Mouse (Mus musculus) MEL (cell line): ENCODE data around the gene Ffar2. TPM values are rescaled to one million over a fixed set of nuclear protein-coding genes. Genes with fewer than 3 reads are reported as not detected.

Source experiments
- DNase-seq: peaks from one replicate; pipeline ENCODE4 v3.0.0; 2011; ENCODE audit warnings: low read depth, low spot score
- H3K27ac ChIP-seq: 2 replicates; pipeline ENCODE4 v1.5.1; 2012; ENCODE audit warnings: low read depth, mild to moderate bottlenecking, control low read depth, low read length, moderate library complexity; ENCODE audit not compliant: control insufficient read depth
- H3K27me3 ChIP-seq, 2 experiments: fragments of 150-350 bp in 1 of 2; sonication (generic) in 1 of 2; 2 replicates each; pipeline ENCODE4 v1.6.1; 2012; ENCODE audit warnings: low read length in 2 of 2, mild to moderate bottlenecking in 2 of 2, improper control_type of control experiment in 1 of 2, moderate library complexity in 1 of 2; ENCODE audit not compliant: insufficient read depth in 2 of 2, control insufficient read depth in 1 of 2
- H3K36me3 ChIP-seq, 2 experiments: 2 replicates each; pipeline ENCODE4 v1.6.1; 2012 to 2014; ENCODE audit warnings: low read length in 2 of 2, improper control_type of control experiment in 1 of 2, inconsistent platforms in 1 of 2, mild to moderate bottlenecking in 1 of 2; ENCODE audit not compliant: insufficient read depth in 2 of 2, control insufficient read depth in 1 of 2
- H3K4me1 ChIP-seq, 2 experiments: fragments of 150-350 bp in 1 of 2; sonication (generic) in 1 of 2; 2 replicates each; pipeline ENCODE4 v1.6.1; 2012; ENCODE audit warnings: low read length in 2 of 2, improper control_type of control experiment in 1 of 2, mild to moderate bottlenecking in 1 of 2; ENCODE audit not compliant: insufficient read depth in 2 of 2, control insufficient read depth in 1 of 2
- H3K4me3 ChIP-seq, 2 experiments: fragments of 150-350 bp in 1 of 2; sonication (generic) in 1 of 2; 2 replicates each; pipeline ENCODE4 v1.5.1; 2012; ENCODE audit warnings: low read depth in 2 of 2, low read length in 2 of 2, mild to moderate bottlenecking in 2 of 2, moderate library complexity in 2 of 2, control low read depth in 1 of 2, improper control_type of control experiment in 1 of 2; ENCODE audit not compliant: control insufficient read depth in 1 of 2, insufficient read depth in 1 of 2
- H3K79me2 ChIP-seq: 2 replicates; pipeline ENCODE4 v1.6.1; 2012; ENCODE audit warnings: mild to moderate bottlenecking, low read length, moderate library complexity; ENCODE audit not compliant: control insufficient read depth, poor library complexity, insufficient read depth
- H3K9ac ChIP-seq: 2 replicates; pipeline ENCODE4 v1.6.1; 2012; ENCODE audit warnings: low read depth, mild to moderate bottlenecking, control low read depth, low read length, moderate library complexity; ENCODE audit not compliant: control insufficient read depth, poor library complexity, severe bottlenecking
- H3K9me3 ChIP-seq: fragments of 150-350 bp; sonication (generic); replicated peaks from 2 replicates; pipeline ENCODE4 v1.6.1; 2012; ENCODE audit warnings: mild to moderate bottlenecking, low read length, improper control_type of control experiment, moderate library complexity; ENCODE audit not compliant: insufficient read depth
- BHLHE40 ChIP-seq: IDR thresholded peaks from 2 replicates; pipeline ENCODE4 v1.6.1; 2012; ENCODE audit warnings: low read depth, mild to moderate bottlenecking, inconsistent platforms, low read length, improper control_type of control experiment, borderline replicate concordance
- CHD1 ChIP-seq: IDR thresholded peaks from 2 replicates; pipeline ENCODE4 v1.6.1; 2012; ENCODE audit warnings: low read depth, mild to moderate bottlenecking, inconsistent platforms, low read length, improper control_type of control experiment
- CTCF ChIP-seq, 3 experiments: IDR thresholded peaks in 2 of 3; conservative IDR thresholded peaks in 1 of 3; 2 replicates each; pipeline ENCODE4 v1.5.1; 2011 to 2012; ENCODE audit warnings: low read length in 3 of 3, low read depth in 2 of 3, mild to moderate bottlenecking in 2 of 3, improper control_type of control experiment in 1 of 3, inconsistent platforms in 1 of 3, mixed read lengths in 1 of 3, moderate library complexity in 1 of 3; ENCODE audit not compliant: control insufficient read depth in 1 of 3, insufficient read depth in 1 of 3, poor library complexity in 1 of 3, severe bottlenecking in 1 of 3
- E2F4 ChIP-seq: IDR thresholded peaks from 2 replicates; pipeline ENCODE4 v1.6.1; 2011; ENCODE audit warnings: low read depth, low read length, improper control_type of control experiment, borderline replicate concordance
- ELF1 ChIP-seq: IDR thresholded peaks from 2 replicates; pipeline ENCODE4 v1.6.1; 2014; ENCODE audit warnings: low read depth, mild to moderate bottlenecking, inconsistent platforms, low read length, improper control_type of control experiment, moderate library complexity
- EP300 ChIP-seq, 2 experiments: IDR thresholded peaks; 2 replicates each; pipeline ENCODE4 v1.6.1; 2011; ENCODE audit warnings: improper control_type of control experiment in 2 of 2, low read length in 2 of 2, low read depth in 1 of 2, mild to moderate bottlenecking in 1 of 2
- GABPA ChIP-seq: IDR thresholded peaks from 2 replicates; pipeline ENCODE4 v1.6.1; 2012; ENCODE audit warnings: low read depth, mild to moderate bottlenecking, inconsistent platforms, low read length, improper control_type of control experiment, moderate library complexity
- GATA1 ChIP-seq: IDR thresholded peaks from 2 replicates; pipeline ENCODE4 v1.6.1; 2011; ENCODE audit warnings: low read depth, low read length, improper control_type of control experiment
- HCFC1 ChIP-seq: IDR thresholded peaks from 2 replicates; pipeline ENCODE4 v1.6.1; 2012; ENCODE audit warnings: low read depth, mild to moderate bottlenecking, inconsistent platforms, low read length, improper control_type of control experiment, moderate library complexity
- JUND ChIP-seq: IDR thresholded peaks from 2 replicates; pipeline ENCODE4 v1.6.1; 2011; ENCODE audit warnings: low read depth, mild to moderate bottlenecking, improper control_type of control experiment, low read length
- MAX ChIP-seq: IDR thresholded peaks from 2 replicates; pipeline ENCODE4 v1.6.1; 2011; ENCODE audit warnings: low read length, improper control_type of control experiment
- MAZ ChIP-seq: IDR thresholded peaks from 2 replicates; pipeline ENCODE4 v1.6.1; 2012; ENCODE audit warnings: low read depth, mild to moderate bottlenecking, inconsistent platforms, low read length, improper control_type of control experiment
- MXI1 ChIP-seq: IDR thresholded peaks from 2 replicates; pipeline ENCODE4 v1.6.1; 2011; ENCODE audit warnings: mild to moderate bottlenecking, low read depth, low read length, improper control_type of control experiment
- MYB ChIP-seq: IDR thresholded peaks from 2 replicates; pipeline ENCODE4 v1.6.1; 2011; ENCODE audit warnings: mild to moderate bottlenecking, low read depth, low read length, improper control_type of control experiment
- MYC ChIP-seq: IDR thresholded peaks from 2 replicates; pipeline ENCODE4 v1.6.1; 2011; ENCODE audit warnings: low read depth, mild to moderate bottlenecking, low read length, improper control_type of control experiment, moderate library complexity
- POLR2AphosphoS2 ChIP-seq: IDR thresholded peaks from 2 replicates; pipeline ENCODE4 v1.6.1; 2011; ENCODE audit warnings: low read length, improper control_type of control experiment
- POLR2AphosphoS5 ChIP-seq: IDR thresholded peaks from 2 replicates; pipeline ENCODE4 v1.6.1; 2012; ENCODE audit warnings: low read depth, borderline replicate concordance, mild to moderate bottlenecking, inconsistent platforms, low read length, moderate library complexity, mixed read lengths
- RAD21 ChIP-seq: IDR thresholded peaks from 2 replicates; pipeline ENCODE4 v1.6.1; 2011; ENCODE audit warnings: mild to moderate bottlenecking, low read depth, low read length, improper control_type of control experiment
- RCOR1 ChIP-seq: IDR thresholded peaks from 2 replicates; pipeline ENCODE4 v1.6.1; 2012; ENCODE audit warnings: low read depth, mild to moderate bottlenecking, inconsistent platforms, low read length, improper control_type of control experiment
- SMC3 ChIP-seq: IDR thresholded peaks from 2 replicates; pipeline ENCODE4 v1.6.1; 2011; ENCODE audit warnings: low read depth, low read length, improper control_type of control experiment
- TAL1 ChIP-seq: IDR thresholded peaks from 2 replicates; pipeline ENCODE4 v1.6.1; 2012; ENCODE audit warnings: mild to moderate bottlenecking, inconsistent platforms, low read length, moderate library complexity, mixed read lengths
- TCF12 ChIP-seq: IDR thresholded peaks from 2 replicates; pipeline ENCODE4 v1.6.1; 2014; ENCODE audit warnings: low read depth, mild to moderate bottlenecking, inconsistent platforms, low read length, improper control_type of control experiment, moderate library complexity
- UBTF ChIP-seq: IDR thresholded peaks from 2 replicates; pipeline ENCODE4 v1.6.1; 2012; ENCODE audit warnings: low read depth, mild to moderate bottlenecking, inconsistent platforms, low read length, improper control_type of control experiment, moderate library complexity, borderline replicate concordance; ENCODE audit not compliant: insufficient read depth
- USF1 ChIP-seq: IDR thresholded peaks from 2 replicates; pipeline ENCODE4 v1.6.1; 2014; ENCODE audit warnings: low read depth, mild to moderate bottlenecking, inconsistent platforms, low read length, improper control_type of control experiment, moderate library complexity
- ZKSCAN1 ChIP-seq: IDR thresholded peaks from 2 replicates; pipeline ENCODE4 v1.6.1; 2012; ENCODE audit warnings: low read depth, mild to moderate bottlenecking, inconsistent platforms, low read length, improper control_type of control experiment, moderate library complexity
- ZMIZ1 ChIP-seq: IDR thresholded peaks from 2 replicates; pipeline ENCODE4 v1.6.1; 2012; ENCODE audit warnings: low read depth, mild to moderate bottlenecking, inconsistent platforms, low read length, improper control_type of control experiment, moderate library complexity
- polyA plus RNA-seq, 2 experiments: library from polyadenylated mRNA; stranded (reverse) in 1 of 2; unstranded in 1 of 2; fragments of >175 nt in 1 of 2; fragments of >200 nt in 1 of 2; gene quantifications; 2 replicates each; pipeline versions ENCODE4 v1.2.1 to v1.2.4; 2012; ENCODE audit warnings: low replicate concordance in 2 of 2, low read depth in 1 of 2; ENCODE audit not compliant: insufficient read length in 2 of 2, insufficient read depth in 1 of 2, missing spikeins in 1 of 2
- total RNA-seq: library from RNA; depleted of rRNA; stranded (reverse); fragments of 300-350 nt; gene quantifications from 2 replicates; pipeline ENCODE4 v1.2.3, GENCODE M21; 2012

The Ffar2 gene
- total and polyA plus RNA-seq, 3 experiments: 0.04 TPM; not detected in 2

GRCm38 (mm10) chr7:30791921-30792320, 31.7 kb downstream of the Ffar2 start:
- no peak overlapping the region for H3K4me3 ChIP-seq
- no peak overlapping the region for H3K27ac ChIP-seq
- H3K4me1 ChIP-seq: no peaks in the 10 kb centered on the region
- no peak overlapping the region for H3K9ac ChIP-seq
- no peaks in the 10 kb centered on the region for H3K36me3 ChIP-seq
- H3K27me3 ChIP-seq: peaks cover 0 to 6% of the 10 kb centered on the region in 2 experiments; a peak in 2 of 4 replicates
- no peaks in the 10 kb centered on the region for H3K79me2 ChIP-seq
- no peaks in the 10 kb centered on the region for H3K9me3 ChIP-seq
- DNase-seq: no peak
- TF ChIP-seq MYB (no peak), POLR2AphosphoS5 (no peak), MAZ (no peak), TAL1 (no peak), CTCF (IDR thresholded peaks at IDR 0.05 in 2 of 3, conservative IDR thresholded peaks at IDR 0.05 in 1 of 3; ENCODE audit: control insufficient read depth in 1 of 3, insufficient read depth in 1 of 3, low read depth in 2 of 3, low read length in 3 of 3, poor library complexity in 1 of 3, severe bottlenecking in 1 of 3) (no peak), UBTF (no peak), JUND (no peak), EP300 (IDR thresholded peaks at IDR 0.05; ENCODE audit: low read depth in 1 of 2, low read length in 2 of 2) (no peak), MAX (no peak), USF1 (no peak), MXI1 (no peak), E2F4 (no peak), ELF1 (no peak), RAD21 (no peak)

GRCm38 (mm10) chr7:30790141-30790540, 33.4 kb downstream of the Ffar2 start:
- no peak overlapping the region for H3K9ac ChIP-seq
- H3K9me3 ChIP-seq: no peaks in the 10 kb centered on the region
- H3K4me3 ChIP-seq: no peak overlapping the region
- no peaks in the 10 kb centered on the region for H3K79me2 ChIP-seq
- H3K27me3 ChIP-seq: peaks cover 0 to 10% of the 10 kb centered on the region in 2 experiments; a peak in 3 of 4 replicates
- H3K27ac ChIP-seq: no peak overlapping the region
- H3K36me3 ChIP-seq: no peaks in the 10 kb centered on the region
- no peak for DNase-seq
- H3K4me1 ChIP-seq: no peaks in the 10 kb centered on the region
- TF ChIP-seq TCF12 (no peak), POLR2AphosphoS2 (no peak), HCFC1 (no peak), JUND (no peak), MXI1 (no peak), ZMIZ1 (no peak), MYC (no peak), MAX (no peak), TAL1 (no peak), UBTF (no peak), CHD1 (no peak), GABPA (no peak), RCOR1 (no peak), BHLHE40 (no peak), GATA1 (no peak), SMC3 (no peak), MYB (no peak), ZKSCAN1 (no peak)
- TF ChIP-seq, all 39 proteins: peak for 0
